Mouse (Mus musculus) layer of hippocampus, postnatal 14 days (tissue): Measurements from ENCODE around the gene Gm21818. TPM values are rescaled to one million over a fixed set of nuclear protein-coding genes. Genes with fewer than 3 reads are reported as not detected.
"Not testable (repeated sequence)": the region's sequence is repeated elsewhere in the genome, so short reads cannot be mapped to it uniquely, and the experiment has no call there.

Experiments used
- DNase-seq, 2 experiments: peaks; one replicate each; pipeline ENCODE4 v3.0.0; 2021 to 2022; ENCODE audit warnings: low spot score in 2 of 2, mixed read lengths in 1 of 2
- long read RNA-seq, 2 experiments: library from polyadenylated mRNA; stranded (forward); transcript quantifications; one replicate each; pipeline ENCODE4 v2.0.0; 2021
- total RNA-seq, 2 experiments: library from RNA; stranded (reverse); gene quantifications; 2 replicates each; pipeline ENCODE4 v1.2.3; 2021

Gm21818 gene
- total RNA-seq, result not detected
- long read RNA-seq, experiment 1, result 0 reads
- long read RNA-seq, experiment 2, result 0 reads

DNA sequence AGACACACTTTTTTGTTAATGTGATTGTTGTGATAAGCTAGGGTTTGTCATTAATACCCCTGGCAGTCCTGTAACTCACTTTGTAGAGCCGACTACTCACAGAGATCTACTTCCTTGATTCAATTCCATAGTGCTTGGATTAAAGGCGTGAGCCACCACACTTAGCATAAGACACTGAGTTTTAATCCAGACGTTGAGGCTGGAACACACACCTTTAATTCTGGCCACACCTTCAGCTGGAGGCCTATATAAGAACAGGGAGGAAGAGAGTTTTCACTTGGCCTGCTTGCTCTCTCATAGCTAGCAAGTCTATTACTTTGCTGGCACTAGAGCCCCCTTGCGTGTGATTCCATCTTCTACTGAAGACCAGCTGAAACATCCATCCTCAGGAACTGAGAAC is at the start of gene Gm21818:
TSS of gene Gm21818 (plus strand) at position 301 of the 400 bp plus-strand sequence.
- not testable (repeated sequence) for DNase-seq

DNA sequence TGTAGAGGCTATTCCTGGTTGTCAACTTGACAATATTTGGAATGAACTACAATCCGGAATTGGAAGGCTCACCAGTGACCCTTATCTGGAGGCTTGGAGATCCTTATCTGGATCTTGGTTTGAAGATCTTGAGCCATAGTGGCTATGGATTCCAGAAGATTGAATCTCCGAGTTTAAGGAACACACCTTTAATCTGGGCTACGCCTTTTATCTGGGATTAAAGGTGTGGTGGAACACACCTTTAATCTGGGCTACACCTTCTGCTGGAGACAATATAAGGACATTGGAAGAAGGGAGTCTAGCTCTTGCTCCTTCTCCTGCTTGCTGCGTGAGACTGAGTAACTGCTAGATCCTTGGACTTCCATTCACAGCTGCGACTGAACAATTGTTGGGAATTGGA is 32.3 kb upstream of the Gm21818 start, which contains the start of gene Gm20767:
TSS of gene Gm20767 (plus strand) at position 301 of the 400 bp plus-strand sequence.
- DNase-seq, result not testable (repeated sequence)

DNA sequence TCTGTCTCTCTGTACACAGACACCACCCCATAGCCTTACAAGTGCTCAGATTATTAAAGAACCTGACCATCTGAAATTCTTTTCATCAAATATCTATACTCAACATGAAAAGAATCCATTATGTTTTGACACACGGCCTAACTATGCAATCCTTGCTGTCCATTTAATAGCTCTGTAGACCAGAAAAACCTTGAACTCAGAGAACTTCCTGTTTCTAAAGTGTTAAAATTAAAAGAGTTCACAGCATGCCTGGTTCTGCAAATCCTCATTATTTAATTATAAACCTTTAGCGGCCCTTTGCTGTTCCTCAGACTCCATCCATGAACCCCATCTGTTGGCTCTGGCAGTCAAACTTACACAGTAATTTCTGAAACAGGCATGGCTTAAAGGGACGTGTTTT is 29.9 kb upstream of the Gm21818 start:
- DNase-seq, result not testable (repeated sequence)

DNA sequence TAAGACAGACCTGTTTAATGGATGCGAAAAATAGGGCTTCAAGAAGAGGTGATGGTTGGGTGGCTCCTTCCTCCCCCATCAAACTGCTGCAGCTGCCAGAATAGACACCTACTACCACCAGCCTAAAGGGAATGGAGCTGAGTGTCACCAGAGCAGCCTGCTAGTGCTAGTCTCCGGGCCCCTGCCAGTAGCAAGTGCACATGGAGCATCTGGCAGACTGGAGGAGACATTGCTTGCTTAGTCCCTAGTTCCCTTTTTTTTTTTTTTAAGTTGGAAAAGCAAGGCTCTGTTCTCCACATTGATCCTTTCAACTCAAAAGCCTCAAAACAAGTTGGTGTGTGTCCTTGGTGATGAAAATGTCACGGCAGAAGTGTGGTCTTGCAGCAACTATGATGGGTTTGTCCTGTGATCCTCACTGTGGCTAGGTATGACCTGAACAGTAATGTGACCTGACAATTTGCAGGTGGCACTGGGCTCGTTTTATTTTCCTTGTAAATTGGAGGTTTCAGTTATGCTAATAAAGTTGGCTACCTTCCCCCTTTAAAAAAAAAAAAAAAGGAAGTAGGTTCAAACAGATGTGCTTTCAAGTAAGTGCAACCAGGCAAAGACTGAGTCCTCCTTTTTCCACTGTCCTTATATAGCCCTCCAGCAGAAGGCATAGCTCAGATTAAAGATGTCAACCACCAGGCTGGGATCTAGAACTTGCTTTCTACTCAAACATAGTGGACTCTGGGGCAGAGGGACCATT is 22.4 kb upstream of the Gm21818 start:
- not testable (repeated sequence) for DNase-seq

DNA sequence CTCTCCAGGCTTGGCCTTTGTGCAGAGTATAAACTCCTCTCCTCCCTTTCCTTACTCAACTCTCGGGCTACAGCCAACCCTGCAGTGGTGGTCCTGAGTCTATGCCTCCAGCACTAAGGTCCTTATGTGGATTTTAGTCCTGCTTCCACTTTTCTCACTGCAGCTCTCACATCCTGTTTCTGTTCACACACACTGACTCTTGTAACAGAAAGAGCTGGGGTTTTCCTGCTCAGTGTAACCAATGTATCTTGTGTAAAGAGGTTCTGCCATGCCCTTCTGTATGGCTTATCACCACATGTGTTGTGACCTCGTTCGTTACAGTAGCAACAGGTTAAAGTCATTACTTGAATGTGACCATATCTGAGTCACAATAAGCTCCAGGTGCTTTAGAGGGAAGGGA is 21.6 kb upstream of the Gm21818 start:
- DNase-seq, result not testable (repeated sequence)

DNA sequence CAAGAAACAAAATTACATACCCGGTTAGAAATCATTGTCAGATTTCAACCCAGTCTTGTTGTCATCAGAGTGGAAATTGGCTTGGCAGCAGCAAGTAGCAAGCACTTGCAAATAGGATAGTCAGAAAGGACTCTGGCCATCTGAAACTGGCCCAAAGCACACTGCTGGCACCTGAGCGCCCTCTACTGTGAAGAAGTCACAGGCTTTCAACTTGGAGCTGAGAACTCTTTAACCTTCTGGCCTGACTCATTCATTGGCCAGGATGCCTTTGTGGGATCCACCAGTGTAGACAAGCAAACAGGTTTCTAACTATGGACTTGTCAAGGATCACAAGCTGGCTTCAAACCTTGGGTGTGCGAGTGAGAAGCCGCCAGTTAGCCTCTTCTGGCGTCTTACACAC is 3.9 kb upstream of the Gm21818 start:
- DNase-seq, result peak in 1 of 2 experiments; percentile 4

DNA sequence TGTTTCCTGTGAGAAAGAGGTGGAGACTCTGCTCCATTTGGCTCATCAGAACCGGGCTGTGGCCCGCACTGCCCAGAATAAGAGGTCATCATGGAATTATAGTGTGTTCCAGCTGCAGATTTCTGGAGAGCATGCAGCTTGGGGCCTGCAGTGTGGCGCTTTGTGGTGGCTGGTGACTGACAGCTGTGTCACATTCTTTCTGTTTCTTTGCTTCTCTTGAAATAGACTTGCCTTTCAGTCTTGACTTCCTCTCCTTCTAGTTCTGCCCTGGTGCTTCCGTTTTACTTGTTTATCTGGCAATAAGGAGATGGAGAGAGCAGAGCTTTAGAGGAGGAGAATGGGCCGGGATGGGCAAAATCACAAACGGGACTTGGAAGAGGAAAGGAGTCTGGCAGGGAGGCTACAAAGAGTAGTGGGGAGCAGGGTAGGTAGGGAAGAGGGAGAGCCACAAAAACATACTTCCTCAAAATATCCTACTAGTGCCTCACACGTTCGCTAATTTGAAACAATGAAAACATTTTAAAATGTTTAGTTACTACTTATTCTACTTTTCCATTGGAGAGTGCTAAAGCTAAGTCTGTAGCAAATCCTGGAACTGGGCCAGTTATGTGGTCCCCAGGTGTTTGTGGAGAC is 24.1 kb downstream of the Gm21818 start:
- not testable (repeated sequence) for DNase-seq

DNA sequence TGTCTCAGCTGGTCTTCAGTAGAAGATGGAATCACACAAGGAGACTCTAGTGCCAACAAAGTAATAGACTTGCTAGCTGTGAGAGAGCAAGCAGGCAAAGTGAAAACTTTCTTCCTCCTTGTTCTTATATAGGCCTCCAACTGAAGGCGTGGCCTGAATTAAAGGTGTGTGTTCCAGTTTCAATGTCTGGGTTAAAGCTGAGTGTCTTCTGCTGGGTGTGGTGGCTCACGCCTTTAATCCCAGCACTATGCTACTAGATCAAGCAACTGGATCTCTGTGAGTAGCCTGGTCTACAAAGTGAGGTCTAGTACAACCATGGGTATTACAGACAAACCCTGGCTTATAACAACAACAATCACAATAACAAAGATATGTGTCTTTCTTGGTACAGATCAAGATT is 43.6 kb downstream of the Gm21818 start, which contains the start of gene Gm21762:
TSS of gene Gm21762 (minus strand) at position 101 of the 400 bp plus-strand sequence.
- not testable (repeated sequence) for DNase-seq

DNA sequence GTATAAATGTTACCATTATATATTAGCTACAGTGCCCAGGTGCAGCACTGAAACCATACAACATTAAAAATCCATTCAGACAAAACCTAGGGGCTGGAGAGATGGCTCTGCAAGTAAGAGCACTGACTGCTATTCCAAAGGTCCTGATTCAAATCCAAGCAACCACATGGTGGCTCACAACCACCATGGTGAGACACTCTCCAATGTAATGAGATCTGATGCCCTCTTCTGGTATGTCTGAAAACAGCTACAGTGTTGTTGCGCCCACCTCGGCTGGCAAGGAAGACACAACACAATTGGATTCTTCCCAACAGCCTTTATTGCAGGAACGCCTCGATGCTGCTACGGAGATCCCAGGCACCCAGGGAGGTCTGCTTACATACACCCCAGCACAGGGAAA is 48.7 kb downstream of the Gm21818 start:
- not testable (repeated sequence) for DNase-seq

DNA sequence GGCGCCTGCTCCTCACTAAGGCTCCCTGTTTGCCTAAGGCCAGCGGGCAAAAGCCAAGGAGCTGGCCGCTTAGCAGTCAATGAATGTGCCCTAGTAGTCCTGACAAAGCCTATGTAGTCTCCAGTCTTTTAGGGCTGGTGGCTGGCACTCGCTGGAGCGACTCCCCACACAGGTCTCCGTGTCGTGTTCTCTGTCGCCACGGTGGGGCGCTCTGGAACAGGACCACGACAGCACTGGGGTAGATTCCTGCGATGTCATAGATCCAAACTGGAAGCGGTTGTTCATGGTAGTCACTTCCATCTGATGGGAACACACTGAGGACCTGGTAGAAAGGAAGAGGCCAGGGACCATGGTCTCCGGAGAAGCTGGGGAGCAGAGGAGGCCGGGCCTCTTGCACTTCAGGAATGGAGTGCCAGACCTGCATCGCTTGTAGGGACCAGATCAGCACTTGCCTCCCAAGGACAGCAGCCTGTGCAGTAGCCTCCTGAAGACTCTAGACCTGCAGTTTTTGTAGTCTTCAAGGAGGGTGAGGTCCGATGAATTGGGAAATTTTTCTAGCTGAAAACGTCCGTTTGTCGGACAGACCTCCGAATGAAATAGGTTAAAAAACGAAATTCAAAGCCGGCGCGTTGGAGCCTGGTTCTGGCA is 50.9 kb downstream of the Gm21818 start:
- not testable (repeated sequence) for DNase-seq

Other genes with a start within 250 kb of the Gm21818 start
- not detected for gene Gm21761, start 243.2 kb upstream of the Gm21818 start, total RNA-seq
- gene B020031M17Rik, start 221.6 kb upstream of the Gm21818 start, total RNA-seq, result not detected
- gene Gm36079, start 145.4 kb upstream of the Gm21818 start, total RNA-seq, result not detected
- gene Gm21188, start 120.2 kb upstream of the Gm21818 start, total RNA-seq, result not detected
- gene Gm20767, start 32.2 kb upstream of the Gm21818 start, total RNA-seq, result not detected
- not detected for gene Gm21762, start 43.5 kb downstream of the Gm21818 start, total RNA-seq
- not detected for gene Gm21731, start 66.7 kb downstream of the Gm21818 start, total RNA-seq
- gene AF067061, start 90.7 kb downstream of the Gm21818 start, total RNA-seq, result not detected
- not detected for gene BC147527, start 128.0 kb downstream of the Gm21818 start, total RNA-seq
- not detected for gene Tcstv3, start 144.4 kb downstream of the Gm21818 start, total RNA-seq